In genomic region chr3:143807544-143807943, GRCm38 (mm10) we compare ENCODE assay signal across 14 mouse cellular contexts.
DNase-seq lines count a peak whose midpoint lies in the region; ATAC-seq lines count a peak whose summit lies in the region.
"Had no signal": no experiment of that assay in that cellular context is flagged by ENCODE, and none has a peak within 500 bp of the region (broad histone marks: within the 10 kb centered on the region; RNA-seq: fewer than 3 reads in every experiment).

No protein-coding gene starts in this region.

- no peaks in the 10 kb centered on the region for H3K27me3 ChIP-seq in embryonic facial prominence, embryonic 11.5 days (ENCODE audit: control insufficient read depth, insufficient read depth, low read length)
- peaks cover 19% of the 10 kb centered on the region; the same call in 1 of the 2 replicates for H3K27me3 ChIP-seq in limb, embryonic 13.5 days
- H3K27me3 ChIP-seq: heart, embryonic 15.5 days; neural tube, embryonic 12.5 days had no signal

- H3K27ac ChIP-seq in embryonic facial prominence, embryonic 11.5 days (replicated peaks; ENCODE audit: low read depth, low read length), result no peak overlapping the region
- no peak overlapping the region for H3K27ac ChIP-seq in limb, embryonic 13.5 days
- H3K27ac ChIP-seq: heart, embryonic 15.5 days; hindbrain, embryonic 14.5 days; macrophage; neural tube, embryonic 12.5 days had no signal

- H3K4me1 ChIP-seq in embryonic facial prominence, embryonic 11.5 days (ENCODE audit: control insufficient read depth, insufficient read depth, low read length), result no peaks in the 10 kb centered on the region
- H3K4me1 ChIP-seq in limb, embryonic 13.5 days, result peaks cover 10% of the 10 kb centered on the region; the same call in 1 of the 2 replicates
- H3K4me1 ChIP-seq: heart, embryonic 15.5 days; neural tube, embryonic 12.5 days had no signal

- no peaks in the 10 kb centered on the region for H3K36me3 ChIP-seq in embryonic facial prominence, embryonic 11.5 days (replicated peaks; ENCODE audit: control insufficient read depth, insufficient read depth, low read depth, low read length)
- H3K36me3 ChIP-seq in limb, embryonic 13.5 days, result no peaks in the 10 kb centered on the region
- H3K36me3 ChIP-seq: heart, embryonic 15.5 days; neural tube, embryonic 12.5 days had no signal

- WGBS in embryonic facial prominence, embryonic 11.5 days, result 63% methylated on average over 8 of the region's 8 CpGs
- 19% methylated on average over 8 of the region's 8 CpGs for WGBS in limb, embryonic 13.5 days

- peak; percentile 13 for DNase-seq in adrenal gland, postnatal 10 days
- no peak for DNase-seq in adrenal gland, adult 18-20 months (ENCODE audit: low spot score in 2 of 2)
- peak; percentile 45 for DNase-seq in embryonic facial prominence, embryonic 11.5 days (ENCODE audit: low spot score)
- peak; percentile 31 for DNase-seq in kidney, adult 9 months
- DNase-seq in cerebellum, postnatal 36 days, result no peak
- DNase-seq in heart, adult 9 months (ENCODE audit: low spot score in 2 of 2), result no peak
- DNase-seq: cerebellum, adult 8-10 months; midbrain, embryonic 14.5 days had no signal

- no peaks in the 10 kb centered on the region for H3K9me3 ChIP-seq in embryonic facial prominence, embryonic 11.5 days (replicated peaks; ENCODE audit: control insufficient read depth, low read length)
- no peaks in the 10 kb centered on the region for H3K9me3 ChIP-seq in limb, embryonic 13.5 days
- H3K9me3 ChIP-seq: heart, embryonic 15.5 days; neural tube, embryonic 12.5 days had no signal

- H3K4me3 ChIP-seq in embryonic facial prominence, embryonic 11.5 days (ENCODE audit: low read depth, low read length), result no peak overlapping the region
- H3K4me3 ChIP-seq in limb, embryonic 13.5 days, result no peak overlapping the region
- H3K4me3 ChIP-seq: heart, embryonic 15.5 days; neural tube, embryonic 12.5 days had no signal

- H3K4me2 ChIP-seq in embryonic facial prominence, embryonic 11.5 days (ENCODE audit: low read depth, low read length), result no peak overlapping the region
- H3K4me2 ChIP-seq in limb, embryonic 13.5 days (replicated peaks), result no peak overlapping the region
- H3K4me2 ChIP-seq: heart, embryonic 15.5 days; hindbrain, embryonic 14.5 days; neural tube, embryonic 12.5 days had no signal

- ATAC-seq in embryonic facial prominence, embryonic 11.5 days (replicated peaks; ENCODE audit: insufficient number of reproducible peaks, low FRiP score, low TSS enrichment, low read depth), result no peak
- ATAC-seq in limb, embryonic 13.5 days (ENCODE audit: low FRiP score, low read depth), result peak; percentile 24; the same call in 1 of the 2 replicates
- no peak for ATAC-seq in frontal cortex, adult (ENCODE audit: low TSS enrichment)

- no peak overlapping the region for H3K9ac ChIP-seq in embryonic facial prominence, embryonic 11.5 days (replicated peaks; ENCODE audit: low read length)
- H3K9ac ChIP-seq in limb, embryonic 13.5 days, result no peak overlapping the region
- H3K9ac ChIP-seq: heart, embryonic 15.5 days; hindbrain, embryonic 14.5 days; neural tube, embryonic 12.5 days had no signal

Comparison
In these comparisons a context has a peak if more than half of its experiments do, and no peak if none do; other contexts are left out.
1. DNase-seq: peak in adrenal gland, postnatal 10 days (single experiment), embryonic facial prominence, embryonic 11.5 days (single experiment) and kidney, adult 9 months (single experiment); none in adrenal gland, adult 18-20 months (0 of 2), cerebellum, postnatal 36 days (0 of 2) and heart, adult 9 months (0 of 2).